Mouse (Mus musculus) thymus, adult 18-20 months (tissue): ENCODE results near the gene Doc2a.

Source experiments
- DNase-seq, 2 experiments: peaks; one replicate each; pipeline ENCODE4 v3.0.0; 2022; ENCODE audit warnings: mixed read lengths in 2 of 2

Doc2a gene

GRCm38 (mm10) chr7:126847116-126847420 lies at the start of gene Doc2a:
TSS of gene Doc2a (plus strand) at chr7:126847416.
- DNase-seq, result no peak

GRCm38 (mm10) chr7:126798127-126799049 lies 48.8 kb upstream of the Doc2a start:
- DNase-seq, result no peak

DNA sequence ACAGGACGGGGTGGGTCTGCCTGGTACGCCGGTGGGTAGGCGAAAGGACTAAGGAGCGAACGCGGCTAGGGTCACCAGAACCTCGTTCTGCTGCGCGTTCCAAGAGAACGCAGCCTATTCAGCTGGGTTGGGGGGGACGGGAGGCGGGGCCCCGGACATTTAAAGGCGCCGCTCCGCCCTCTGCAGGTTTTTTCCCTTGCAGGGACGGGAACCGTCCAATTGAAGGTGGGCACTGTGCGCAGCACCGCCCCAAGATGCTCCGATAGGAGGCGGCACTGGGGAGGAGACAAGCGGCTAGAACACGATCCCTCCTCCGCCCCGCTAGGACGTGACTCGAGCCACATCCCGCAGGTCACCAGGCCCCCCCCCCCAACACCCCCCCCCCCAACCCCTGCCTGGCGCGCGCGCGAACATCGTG lies 48.2 kb upstream of the Doc2a start:
- DNase-seq, result peak; percentile 94 to 97

DNA sequence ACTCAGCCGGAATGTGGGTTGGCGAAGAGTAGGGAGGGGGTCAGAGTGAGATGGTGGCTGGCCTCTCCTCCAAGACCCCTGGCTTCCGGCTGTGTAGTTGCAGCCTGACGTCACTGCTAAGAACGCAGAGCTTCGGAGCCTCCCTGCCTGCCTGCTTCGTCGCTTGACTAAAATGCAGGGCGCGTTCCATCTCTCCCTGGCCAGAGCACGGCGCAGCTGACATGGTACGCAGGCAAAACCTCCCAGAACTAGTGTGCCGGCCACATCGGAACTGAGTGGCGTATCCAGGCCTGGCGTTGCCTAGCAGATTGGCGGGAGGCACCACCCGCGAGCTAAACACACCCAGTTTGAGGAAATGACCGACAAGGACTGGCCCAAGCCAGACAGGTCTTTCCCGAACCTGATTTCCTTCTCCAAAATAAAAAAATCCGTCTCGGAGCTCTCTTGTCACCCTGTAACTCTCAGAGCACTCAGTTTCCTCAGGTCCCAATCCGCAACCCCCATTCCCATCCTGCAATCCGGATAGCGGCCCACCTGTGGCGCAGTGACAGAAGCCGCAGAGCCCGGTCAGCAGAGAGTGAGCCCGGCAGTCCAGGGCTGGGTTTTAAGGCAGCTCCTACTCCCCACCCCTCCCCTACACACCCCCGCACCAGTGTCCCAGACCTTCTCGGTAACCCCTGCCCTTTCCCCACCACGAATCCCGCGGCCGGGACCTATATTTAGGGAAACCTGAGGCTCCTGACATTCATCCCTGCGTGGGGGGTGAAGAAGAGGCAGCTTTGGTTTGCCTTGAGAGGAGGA lies 47.5 kb upstream of the Doc2a start:
- no peak for DNase-seq

GRCm38 (mm10) chr7:126800269-126801056 lies 46.8 kb upstream of the Doc2a start:
- no peak for DNase-seq

DNA sequence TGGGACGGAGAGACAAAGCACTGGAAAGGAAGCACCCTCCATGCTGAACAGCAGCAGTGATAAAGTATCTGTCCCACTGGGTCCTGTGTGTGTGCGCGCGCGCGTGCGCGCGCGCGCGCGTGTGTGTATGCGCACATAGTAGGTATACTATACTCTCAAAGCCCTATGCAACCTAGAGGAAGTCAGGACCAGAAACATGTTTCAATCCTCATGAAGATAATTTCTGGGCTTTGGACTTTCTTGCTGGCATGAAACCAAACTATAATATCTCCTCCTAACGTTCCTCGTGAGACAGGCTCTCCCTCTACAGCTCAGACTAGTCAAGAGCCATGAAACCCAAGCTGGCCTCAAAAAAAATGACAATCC lies 46.2 kb upstream of the Doc2a start:
- no peak for DNase-seq

- no peak for DNase-seq
Observed at GRCm38 (mm10) chr7:126802134-126802889, 44.9 kb upstream of the Doc2a start.

GRCm38 (mm10) chr7:126803181-126803580 lies 44.0 kb upstream of the Doc2a start:
- DNase-seq, result no peak

DNA sequence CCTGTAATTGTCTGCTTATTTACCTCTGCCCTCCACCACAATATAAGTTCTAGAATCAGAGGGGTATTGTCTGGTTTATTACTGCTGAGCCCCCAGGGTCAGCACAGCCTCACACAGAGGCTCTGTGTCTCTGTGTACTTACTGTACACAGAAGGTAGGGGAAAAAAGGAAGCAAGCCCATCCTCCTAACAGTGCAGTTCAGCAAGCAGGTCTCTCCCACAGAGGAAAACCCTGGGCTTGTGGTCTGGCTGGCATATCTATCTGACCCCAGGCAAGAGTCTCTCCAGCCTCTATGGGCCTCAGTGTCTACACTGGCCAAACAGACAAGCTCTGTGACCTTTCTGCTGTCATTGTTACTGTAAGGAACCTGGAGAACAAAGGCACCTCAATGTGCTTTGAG lies 43.5 kb upstream of the Doc2a start:
- DNase-seq, result no peak

GRCm38 (mm10) chr7:126806956-126807355 lies 40.3 kb upstream of the Doc2a start:
- DNase-seq, result no peak

- DNase-seq, result no peak
Observed at GRCm38 (mm10) chr7:126807405-126807804, 39.8 kb upstream of the Doc2a start.

DNA sequence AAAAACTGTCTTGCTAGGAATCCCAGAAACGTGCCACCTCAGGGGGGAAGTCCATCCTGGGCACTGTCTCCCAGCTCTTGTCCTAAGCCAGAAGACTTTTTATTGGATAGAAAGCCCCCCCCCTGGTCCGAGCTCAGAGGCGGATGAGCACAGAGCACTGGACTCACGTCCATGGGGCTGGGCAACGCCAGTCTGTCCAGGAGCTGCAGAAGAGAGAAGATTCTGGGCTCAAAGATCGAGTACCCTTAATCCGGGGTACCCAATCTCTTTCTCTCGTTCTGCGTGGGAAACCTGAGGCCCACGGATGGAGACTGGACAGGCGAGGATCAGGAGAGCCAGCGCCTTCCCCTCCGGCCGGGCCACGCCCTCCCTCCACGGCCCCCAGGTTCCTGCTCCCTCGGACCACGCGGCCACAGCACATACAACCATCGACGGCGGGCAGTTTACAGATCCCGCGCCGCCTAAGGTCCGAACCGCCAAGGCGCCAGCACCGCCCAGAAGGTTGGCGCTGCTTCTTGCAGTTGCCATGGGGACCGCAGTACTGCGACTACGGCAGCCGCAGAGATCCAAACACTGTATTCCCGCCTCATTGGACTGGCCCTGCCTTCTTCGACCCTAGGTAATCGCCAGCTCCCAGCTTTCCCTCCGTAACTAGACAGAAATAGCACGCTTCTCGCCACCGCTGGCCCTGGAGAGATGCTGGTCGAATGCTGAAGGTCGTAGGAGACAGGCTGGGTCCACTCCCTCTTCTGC lies 38.3 kb upstream of the Doc2a start:
- peak; percentile 43 to 49 for DNase-seq

- DNase-seq, result no peak
Observed at GRCm38 (mm10) chr7:126809723-126810369, 37.4 kb upstream of the Doc2a start.

DNA sequence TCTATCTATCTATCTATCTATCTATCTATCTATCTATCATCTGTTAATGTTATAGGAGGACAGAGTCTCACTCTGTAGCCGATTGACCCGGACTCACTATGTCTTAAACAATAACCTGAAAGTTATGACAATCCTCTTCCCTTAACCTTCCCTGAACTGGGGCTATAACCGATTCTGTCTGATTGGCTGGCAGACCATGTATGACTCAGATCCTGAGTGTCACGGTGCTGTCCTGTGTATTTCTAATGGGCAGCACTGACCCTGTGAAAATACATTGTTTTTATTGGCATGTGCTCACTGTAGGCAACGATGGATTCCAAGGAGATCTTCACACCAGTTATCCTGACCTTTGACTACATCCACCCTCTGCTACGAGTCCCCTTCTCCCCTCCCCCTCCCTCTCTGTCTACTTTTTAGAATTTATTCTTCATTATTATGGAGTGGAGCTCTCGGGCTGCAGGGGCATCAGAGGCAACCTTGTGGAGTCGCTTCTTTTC lies 31.4 kb upstream of the Doc2a start:
- DNase-seq, result no peak

DNA sequence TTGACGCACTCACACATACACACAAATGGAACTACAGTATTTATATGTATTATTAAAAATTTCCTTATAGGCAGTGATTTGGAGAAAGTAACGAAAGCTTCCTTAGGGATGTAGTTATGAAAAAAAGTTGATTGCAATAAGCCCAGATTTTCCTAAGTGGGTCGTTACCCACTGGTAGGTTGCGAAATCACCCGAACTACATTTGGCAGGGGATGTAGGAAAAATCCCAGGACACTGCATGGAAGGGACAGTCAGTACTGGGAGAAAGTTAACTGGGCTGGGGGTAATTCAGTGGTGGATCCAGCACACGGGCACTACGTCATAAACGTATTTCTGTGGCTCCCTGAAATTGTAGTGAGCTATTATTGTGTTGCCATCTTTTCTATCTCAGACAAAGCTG lies 30.7 kb upstream of the Doc2a start:
- no peak for DNase-seq

DNA sequence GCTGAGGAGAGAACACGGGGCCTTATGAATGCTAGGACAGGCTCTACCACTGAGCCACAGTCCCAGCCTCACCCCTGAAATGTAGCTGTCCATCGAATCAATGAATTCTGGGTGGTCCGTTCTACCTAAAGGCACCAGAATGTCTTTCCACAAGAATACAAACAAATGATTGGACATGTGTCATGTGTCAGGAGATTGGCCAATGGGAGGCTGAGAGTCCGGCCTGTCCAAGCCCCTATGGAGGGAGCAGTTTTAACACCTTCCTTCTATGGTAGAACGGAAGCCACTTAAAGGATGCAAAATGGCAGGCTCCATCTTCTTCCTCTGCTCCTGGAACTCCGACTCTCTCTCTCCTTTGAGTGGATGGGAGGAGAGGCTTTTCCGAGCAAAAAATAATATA lies 29.6 kb upstream of the Doc2a start:
- DNase-seq, result no peak

GRCm38 (mm10) chr7:126818818-126819217 lies 28.4 kb upstream of the Doc2a start:
- no peak for DNase-seq

DNA sequence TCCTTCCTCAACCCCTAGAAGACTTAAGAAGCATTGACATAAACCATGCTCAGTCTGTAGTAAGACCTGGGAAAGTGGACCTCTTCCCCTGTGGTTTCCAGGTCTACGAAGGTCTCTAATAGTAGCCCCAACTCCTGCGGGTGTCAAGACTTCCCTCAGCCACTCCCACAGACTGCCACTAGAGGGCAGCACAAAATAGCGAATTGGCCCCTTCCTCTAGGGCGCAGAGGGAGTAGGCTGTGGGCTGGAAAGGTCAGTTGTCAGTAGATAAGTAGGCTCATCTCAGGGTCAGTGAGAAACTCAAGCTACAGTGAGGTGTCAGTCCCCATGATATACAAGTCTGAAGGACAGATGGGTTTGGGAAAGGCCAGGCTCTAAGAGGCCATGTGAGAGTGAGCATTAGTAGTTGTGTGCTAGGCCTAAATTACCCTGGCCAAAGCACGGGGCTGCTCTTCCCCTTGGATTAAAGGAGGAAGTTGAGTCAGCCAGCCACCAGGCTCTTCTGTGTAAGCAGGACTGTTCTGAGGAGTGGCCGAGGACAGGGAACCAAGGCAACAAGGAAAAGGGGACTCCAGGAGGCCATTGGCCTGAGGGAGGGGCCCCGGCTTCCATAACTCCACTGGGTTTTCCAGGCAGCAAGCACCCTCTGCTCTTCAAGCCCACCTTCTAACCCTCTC lies 25.2 kb upstream of the Doc2a start:
- peak; percentile 35 to 48 for DNase-seq

GRCm38 (mm10) chr7:126822741-126823140 lies 24.5 kb upstream of the Doc2a start:
- no peak for DNase-seq

GRCm38 (mm10) chr7:126823202-126823711 lies 24.0 kb upstream of the Doc2a start:
- DNase-seq, result no peak
